Mouse (Mus musculus) common myeloid progenitor, adult 5-6 weeks (primary cell): Measurements from ENCODE around the gene Olfr518. TPM values are rescaled to one million over a fixed set of nuclear protein-coding genes. Genes with fewer than 3 reads are reported as not detected.

Source experiments
- ATAC-seq: replicated peaks from 2 replicates; pipeline ENCODE4 v1.8.0; 2016; ENCODE audit warnings: low read depth, mild to moderate bottlenecking, moderate TSS enrichment, inconsistent platforms; ENCODE audit not compliant: poor library complexity, severe bottlenecking
- total RNA-seq: library from RNA; stranded (forward); fragments of 200-1000, 187-1606 nt; gene quantifications from 2 replicates; pipeline ENCODE4 v1.2.3, GENCODE M21; 2017

The Olfr518 gene
- not detected in 2 replicates for total RNA-seq

DNA sequence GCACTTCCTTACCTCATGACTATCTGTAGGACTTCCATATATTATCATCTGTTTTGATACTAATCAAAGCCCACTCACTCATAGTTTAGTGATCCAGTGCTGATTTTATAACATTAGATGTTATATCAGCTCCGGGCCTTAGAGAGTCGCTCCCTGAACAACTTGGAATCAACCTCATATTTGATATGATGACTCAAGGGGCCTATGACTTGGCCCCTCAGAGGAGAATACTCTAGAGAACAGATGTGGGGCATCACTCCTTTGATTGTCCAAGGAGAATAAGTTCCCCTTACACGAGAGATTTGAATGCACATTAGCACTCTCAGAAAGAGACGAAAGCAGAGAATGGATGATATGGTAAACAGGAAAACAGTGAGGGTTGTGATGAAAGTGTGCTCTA lies at the start of gene Olfr518:
Gene Olfr518 (minus strand): TSS at position 101 of the 400 bp plus-strand sequence.
- ATAC-seq, result no peak

DNA sequence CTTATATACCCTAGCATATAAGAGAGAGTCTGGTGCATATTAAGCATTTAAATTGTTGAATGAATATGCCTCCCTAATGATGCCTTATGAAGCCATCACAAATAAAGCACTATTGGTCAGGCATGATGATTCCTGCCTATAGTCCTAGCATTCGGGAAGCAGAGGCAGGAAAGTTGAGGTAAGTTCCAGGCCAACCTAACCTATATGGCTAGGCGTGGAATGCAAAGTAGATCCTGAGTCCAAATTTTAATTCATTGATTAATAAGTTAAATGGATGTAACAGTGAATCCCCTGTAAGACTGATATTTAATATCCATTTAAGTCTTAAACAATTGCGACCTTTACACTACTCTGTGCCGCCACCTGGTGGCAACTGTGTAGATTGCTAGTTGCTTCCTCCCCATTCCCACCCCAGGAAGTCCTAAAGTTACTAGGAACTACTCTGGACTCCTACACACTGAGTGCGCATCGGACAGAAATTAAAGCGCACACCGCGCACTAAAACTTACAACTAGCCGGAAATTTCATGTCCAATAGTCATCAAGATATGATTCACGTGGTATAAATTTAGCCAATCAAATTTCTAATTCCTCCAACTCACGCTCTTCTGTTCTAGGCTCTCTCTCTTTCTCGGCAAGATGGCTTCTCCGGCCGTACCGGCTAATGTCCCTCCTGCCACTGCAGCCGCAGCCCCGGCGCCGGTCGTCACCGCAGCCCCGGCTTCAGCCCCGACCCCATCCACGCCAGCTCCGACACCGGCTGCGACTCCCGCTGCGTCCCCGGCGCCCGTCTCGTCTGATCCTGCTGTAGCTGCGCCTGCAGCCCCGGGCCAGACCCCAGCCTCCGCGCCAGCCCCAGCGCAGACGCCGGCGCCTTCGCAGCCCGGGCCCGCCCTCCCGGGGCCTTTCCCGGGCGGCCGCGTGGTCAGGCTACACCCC lies 49.3 kb upstream of the Olfr518 start, which contains the start of gene Eif3f:
Gene Eif3f (plus strand): TSS at position 624 of the 938 bp plus-strand sequence.
- peak; percentile 93 for ATAC-seq

- peak; percentile 55 for ATAC-seq
Observed at GRCm38 (mm10) chr7:108929726-108930393, 45.1 kb upstream of the Olfr518 start, which contains the start of gene Nlrp10. Nlrp10 (minus strand) TSS chr7:108930178.

GRCm38 (mm10) chr7:108928280-108929188 lies 43.7 kb upstream of the Olfr518 start:
- ATAC-seq, result no peak

GRCm38 (mm10) chr7:108927043-108927442 lies 42.2 kb upstream of the Olfr518 start:
- ATAC-seq, result peak; percentile 80

- ATAC-seq, result no peak
Observed at GRCm38 (mm10) chr7:108903969-108904368, 19.2 kb upstream of the Olfr518 start.

GRCm38 (mm10) chr7:108894320-108894719 lies 9.5 kb upstream of the Olfr518 start, which contains the start of gene Olfr519:
Olfr519 (minus strand) TSS chr7:108894420.
- no peak for ATAC-seq

GRCm38 (mm10) chr7:108872279-108872678 lies 12.5 kb downstream of the Olfr518 start, which contains the start of gene Olfr517:
Olfr517 (minus strand) TSS chr7:108872379.
- ATAC-seq, result no peak

- ATAC-seq, result no peak
Observed at GRCm38 (mm10) chr7:108850429-108850828, 34.4 kb downstream of the Olfr518 start, which contains the start of gene Olfr516. Olfr516 (minus strand) TSS chr7:108850529.

Other genes with a start within 250 kb of the Olfr518 start
- not detected in 2 replicates for gene Olfr509, start 233.1 kb downstream of the Olfr518 start, total RNA-seq
- not detected in 2 replicates for gene Olfr510, start 218.6 kb downstream of the Olfr518 start, total RNA-seq
- gene Olfr512, start 171.7 kb downstream of the Olfr518 start, total RNA-seq, result not detected in 2 replicates
- gene Olfr513, start 134.0 kb downstream of the Olfr518 start, total RNA-seq, result not detected in 2 replicates
- not detected in 2 replicates for gene Olfr514, start 59.0 kb downstream of the Olfr518 start, total RNA-seq
- not detected in 2 replicates for gene Olfr516, start 34.5 kb downstream of the Olfr518 start, total RNA-seq
- gene Olfr517, start 12.6 kb downstream of the Olfr518 start, total RNA-seq, result not detected in 2 replicates
- gene Olfr519, start 9.4 kb upstream of the Olfr518 start, total RNA-seq, result not detected in 2 replicates
- 2.2 and 2.6 TPM in 2 replicates for gene Nlrp10, start 45.2 kb upstream of the Olfr518 start, total RNA-seq
- gene Eif3f, start 49.4 kb upstream of the Olfr518 start, total RNA-seq, result 74.2 and 99.5 TPM in 2 replicates
- not detected in 2 replicates for gene Tub, start 65.3 kb upstream of the Olfr518 start, total RNA-seq
- 1.6 and 3.1 TPM in 2 replicates for gene Ric3, start 198.3 kb upstream of the Olfr518 start, total RNA-seq